Mouse (Mus musculus) heart, embryonic 16.5 days (tissue): ENCODE data around the gene Hoxc11. TPM values are rescaled to one million over a fixed set of nuclear protein-coding genes. Genes with fewer than 3 reads are reported as not detected.

Experiments used
- ATAC-seq: fragments of 200-750 bp; cut with Nextera tagmentation; replicated peaks from 2 replicates; pipeline ENCODE4 v1.8.0; 2017; ENCODE audit warnings: moderate number of reproducible peaks; ENCODE audit not compliant: insufficient read depth, low FRiP score; ENCODE audit errors: extremely low read depth
- H3K27ac ChIP-seq: fragments of 300-500 bp; sonication (generic); 2 replicates; pipeline ENCODE4 v1.5.1; 2014; ENCODE audit warnings: mild to moderate bottlenecking, low read length, control low read depth, moderate library complexity
- H3K27me3 ChIP-seq: fragments of 300-500 bp; sonication (generic); 2 replicates; pipeline ENCODE4 v1.6.1; 2014; ENCODE audit warnings: low read length, mixed read lengths; ENCODE audit not compliant: control insufficient read depth, insufficient read depth
- H3K36me3 ChIP-seq: fragments of 300-500 bp; sonication (generic); 2 replicates; pipeline ENCODE4 v1.6.1; 2014; ENCODE audit not compliant: control insufficient read depth, insufficient read depth
- H3K4me1 ChIP-seq: fragments of 300-500 bp; sonication (generic); 2 replicates; pipeline ENCODE4 v1.6.1; 2014; ENCODE audit warnings: low read length, mixed read lengths; ENCODE audit not compliant: control insufficient read depth, insufficient read depth
- H3K4me2 ChIP-seq: fragments of 300-500 bp; sonication (generic); 2 replicates; pipeline ENCODE4 v1.6.1; 2014; ENCODE audit warnings: low read depth, mild to moderate bottlenecking, control low read depth, low read length
- H3K4me3 ChIP-seq: fragments of 300-500 bp; sonication (generic); 2 replicates; pipeline ENCODE4 v1.5.1; 2014; ENCODE audit warnings: mild to moderate bottlenecking, control low read depth, low read length
- H3K9ac ChIP-seq: fragments of 300-500 bp; sonication (generic); 2 replicates; pipeline ENCODE4 v1.6.1; 2014; ENCODE audit warnings: low read length, control low read depth
- H3K9me3 ChIP-seq: fragments of 300-500 bp; sonication (generic); replicated peaks from 2 replicates; pipeline ENCODE4 v1.6.1; 2016; ENCODE audit warnings: low read length; ENCODE audit not compliant: control insufficient read depth
- WGBS: fragments of 180-500 bp; shearing (Covaris S2); extraction: QIAGEN DNeasy Blood & Tissue Kit; methylation state at CpG from one replicate; pipeline ENCODE4 v1.1.7; 2014; 5-methylcytosine and 5-hydroxymethylcytosine counted together
- polyA plus RNA-seq: library from polyadenylated mRNA; unstranded; fragments of >200 nt; fragmentation: Nextera tagmentation; extraction: Ambion mirVana; gene quantifications from 2 replicates; pipeline ENCODE4 v1.2.1, GENCODE M21; 2015

Gene Hoxc11
- polyA plus RNA-seq, 1 experiment from 2014 or later = not detected

- no peak for ATAC-seq
- Histone ChIP-seq H3K27me3 (peaks cover 95% of the 10 kb centered on the region), H3K9ac (no peak overlapping the region), H3K4me1 (no peaks in the 10 kb centered on the region), H3K36me3 (no peaks in the 10 kb centered on the region), H3K4me3 (no peak overlapping the region), H3K27ac (no peak overlapping the region), H3K4me2 (no peak overlapping the region), H3K9me3 (no peaks in the 10 kb centered on the region)
- 3% methylated on average over 13 of the region's 13 CpGs for WGBS
Observed at GRCm38 (mm10) chr15:102962492-102962891, 8.3 kb downstream of the Hoxc11 start.

GRCm38 (mm10) chr15:102963259-102963658, 9.0 kb downstream of the Hoxc11 start:
- Histone ChIP-seq H3K27me3 (peaks cover 94% of the 10 kb centered on the region), H3K4me1 (no peaks in the 10 kb centered on the region), H3K36me3 (no peaks in the 10 kb centered on the region), H3K9me3 (no peaks in the 10 kb centered on the region), H3K4me2 (no peak overlapping the region), H3K27ac (no peak overlapping the region), H3K4me3 (no peak overlapping the region), H3K9ac (no peak overlapping the region)
- no peak for ATAC-seq
- 3% methylated on average over 8 of the region's 8 CpGs for WGBS

GRCm38 (mm10) chr15:102963671-102964640, 9.7 kb downstream of the Hoxc11 start:
- H3K9me3 ChIP-seq = no peaks in the 10 kb centered on the region
- peaks cover 94% of the 10 kb centered on the region for H3K27me3 ChIP-seq
- H3K4me2 ChIP-seq = no peak overlapping the region
- H3K27ac ChIP-seq = no peak overlapping the region
- no peak overlapping the region for H3K4me3 ChIP-seq
- H3K4me1 ChIP-seq = no peaks in the 10 kb centered on the region
- ATAC-seq = no peak
- no peak overlapping the region for H3K9ac ChIP-seq
- 2% methylated on average over 28 of the region's 28 CpGs for WGBS
- no peaks in the 10 kb centered on the region for H3K36me3 ChIP-seq

GRCm38 (mm10) chr15:102965003-102965891, 11.0 kb downstream of the Hoxc11 start:
- Histone ChIP-seq H3K27me3 (peaks cover 95% of the 10 kb centered on the region), H3K9me3 (no peaks in the 10 kb centered on the region), H3K4me1 (no peaks in the 10 kb centered on the region), H3K27ac (no peak overlapping the region), H3K4me2 (no peak overlapping the region), H3K4me3 (no peak overlapping the region), H3K36me3 (no peaks in the 10 kb centered on the region), H3K9ac (no peak overlapping the region)
- no peak for ATAC-seq
- WGBS = 4% methylated on average over 26 of the region's 26 CpGs

GRCm38 (mm10) chr15:102965892-102966775, 11.9 kb downstream of the Hoxc11 start:
- Histone ChIP-seq H3K4me3 (no peak overlapping the region), H3K4me1 (no peaks in the 10 kb centered on the region), H3K27me3 (peaks cover 95% of the 10 kb centered on the region), H3K9ac (no peak overlapping the region), H3K27ac (no peak overlapping the region), H3K9me3 (no peaks in the 10 kb centered on the region), H3K36me3 (no peaks in the 10 kb centered on the region), H3K4me2 (no peak overlapping the region)
- 5% methylated on average over 29 of the region's 30 CpGs for WGBS
- ATAC-seq = no peak

- WGBS = 2% methylated on average over 27 of the region's 27 CpGs
- Histone ChIP-seq H3K4me3 (no peak within 1 kb of the TSS), H3K36me3 (no peaks in the 10 kb centered on the region), H3K4me1 (no peaks in the 10 kb centered on the region), H3K27me3 (peaks cover 94% of the 10 kb centered on the region), H3K27ac (no peak within 1 kb of the TSS), H3K4me2 (no peak within 1 kb of the TSS), H3K9ac (no peak within 1 kb of the TSS), H3K9me3 (no peaks in the 10 kb centered on the region)
- ATAC-seq = no peak
Observed at GRCm38 (mm10) chr15:102966776-102967311, 12.6 kb downstream of the Hoxc11 start, which contains the start of gene Hoxc10. Gene Hoxc10, plus strand, starts transcription at chr15:102966796.

GRCm38 (mm10) chr15:102967312-102967510, 13.0 kb downstream of the Hoxc11 start, which contains the start of gene Hoxc5:
Gene Hoxc5, plus strand, starts transcription at chr15:102967443.
- WGBS = 4% methylated on average over 12 of the region's 12 CpGs
- H3K4me1 ChIP-seq = no peaks in the 10 kb centered on the region

GRCm38 (mm10) chr15:102967511-102968397, 13.5 kb downstream of the Hoxc11 start:
- Histone ChIP-seq H3K4me2 (no peak overlapping the region), H3K36me3 (no peaks in the 10 kb centered on the region), H3K9ac (no peak overlapping the region), H3K27ac (no peak overlapping the region), H3K4me1 (no peaks in the 10 kb centered on the region), H3K9me3 (no peaks in the 10 kb centered on the region), H3K27me3 (peaks cover 96% of the 10 kb centered on the region), H3K4me3 (no peak overlapping the region)
- WGBS = 3% methylated on average over 34 of the region's 34 CpGs
- no peak for ATAC-seq

More at GRCm38 (mm10) chr15:102967312-102967510, 13.0 kb downstream of the Hoxc11 start, which contains the start of gene Hoxc5:
- H3K36me3 ChIP-seq = no peaks in the 10 kb centered on the region
- H3K4me2 ChIP-seq = no peak within 1 kb of the TSS
- H3K9me3 ChIP-seq = no peaks in the 10 kb centered on the region
- H3K27me3 ChIP-seq = peaks cover 96% of the 10 kb centered on the region
- no peak within 1 kb of the TSS for H3K4me3 ChIP-seq
- no peak within 1 kb of the TSS for H3K9ac ChIP-seq
- no peak for ATAC-seq
- no peak within 1 kb of the TSS for H3K27ac ChIP-seq
